Mouse (Mus musculus) heart, embryonic 10.5 days (tissue): ENCODE results near the gene Flot2. TPM values are rescaled to one million over a fixed set of nuclear protein-coding genes. Genes with fewer than 3 reads are reported as not detected.
A peak's percentile ranks its signal among the peaks of the same experiment; 100 is the strongest.

Source experiments
- DNase-seq: peaks from one replicate; pipeline ENCODE4 v3.0.0-alpha.2; 2017; ENCODE audit warnings: low spot score
- H3K27ac ChIP-seq: fragments of 300-500 bp; sonication (generic); 2 replicates; pipeline ENCODE4 v1.5.1; 2016; ENCODE audit warnings: mild to moderate bottlenecking
- H3K27me3 ChIP-seq: fragments of 300-500 bp; sonication (generic); 2 replicates; pipeline ENCODE4 v1.6.1; 2016; ENCODE audit warnings: mild to moderate bottlenecking; ENCODE audit not compliant: poor library complexity, insufficient read depth, severe bottlenecking
- H3K36me3 ChIP-seq: fragments of 300-500 bp; sonication (generic); 2 replicates; pipeline ENCODE4 v1.6.1; 2016; ENCODE audit warnings: mild to moderate bottlenecking, moderate library complexity
- H3K4me1 ChIP-seq: fragments of 300-500 bp; sonication (generic); 2 replicates; pipeline ENCODE4 v1.6.1; 2016; ENCODE audit warnings: mild to moderate bottlenecking
- H3K4me3 ChIP-seq: fragments of 300-500 bp; sonication (generic); 2 replicates; pipeline ENCODE4 v1.5.1; 2016; ENCODE audit warnings: mild to moderate bottlenecking, moderate library complexity
- H3K9me3 ChIP-seq: fragments of 300-500 bp; sonication (generic); 2 replicates; pipeline ENCODE4 v1.6.1; 2016; ENCODE audit warnings: mild to moderate bottlenecking, moderate library complexity
- WGBS: fragments of 180-500 bp; shearing (Covaris S2); methylation state at CpG from one replicate; pipeline ENCODE4 v1.1.7; 2016; 5-methylcytosine and 5-hydroxymethylcytosine counted together
- polyA plus RNA-seq: library from polyadenylated mRNA; unstranded; fragments of >200 nt; fragmentation: Nextera tagmentation; extraction: Ambion mirVana; gene quantifications from 2 replicates; pipeline ENCODE4 v1.2.1, GENCODE M21; 2016

Flot2 gene
- polyA plus RNA-seq = 72.0 and 81.4 TPM in 2 replicates

GRCm38 (mm10) chr11:78037831-78038752 lies at the start of gene Flot2:
Flot2 (plus strand) TSS chr11:78037931.
- 3% methylated on average over 55 of the region's 55 CpGs for WGBS
- DNase-seq = peak; percentile 88
- H3K27ac ChIP-seq = peak within 1 kb of the TSS; percentile 95
- H3K36me3 ChIP-seq = peaks cover 47% of the 10 kb centered on the region
- H3K27me3 ChIP-seq = no peaks in the 10 kb centered on the region
- peaks cover 24% of the 10 kb centered on the region for H3K4me1 ChIP-seq
- no peaks in the 10 kb centered on the region for H3K9me3 ChIP-seq
- peak within 1 kb of the TSS; percentile 95 for H3K4me3 ChIP-seq

- H3K4me3 ChIP-seq = no peak overlapping the region
- DNase-seq = no peak
- WGBS = 93% methylated on average over 13 of the region's 13 CpGs
- H3K9me3 ChIP-seq = no peaks in the 10 kb centered on the region
- H3K36me3 ChIP-seq = peaks cover 69% of the 10 kb centered on the region
- H3K27me3 ChIP-seq = no peaks in the 10 kb centered on the region
- no peak overlapping the region for H3K27ac ChIP-seq
- H3K4me1 ChIP-seq = peaks cover 16% of the 10 kb centered on the region; the same call in 1 of the 2 replicates
Measured at GRCm38 (mm10) chr11:77989071-77989690, 48.5 kb upstream of the Flot2 start.

- H3K4me1 ChIP-seq = no peaks in the 10 kb centered on the region
- H3K9me3 ChIP-seq = no peaks in the 10 kb centered on the region
- DNase-seq = no peak
- no peaks in the 10 kb centered on the region for H3K27me3 ChIP-seq
- H3K36me3 ChIP-seq = peaks cover 55% of the 10 kb centered on the region
- H3K27ac ChIP-seq = no peak overlapping the region
- no peak overlapping the region for H3K4me3 ChIP-seq
- 68% methylated on average over 1 of the region's 1 CpGs for WGBS
Measured at GRCm38 (mm10) chr11:77995556-77995955, 42.2 kb upstream of the Flot2 start.

GRCm38 (mm10) chr11:78006446-78006845 lies 31.3 kb upstream of the Flot2 start:
- Histone ChIP-seq H3K9me3 (no peaks in the 10 kb centered on the region), H3K27ac (peak overlapping the region; percentile 48; the same call in 1 of the 2 replicates), H3K27me3 (no peaks in the 10 kb centered on the region), H3K36me3 (peaks cover 79% of the 10 kb centered on the region), H3K4me3 (no peak overlapping the region), H3K4me1 (peaks cover 11% of the 10 kb centered on the region; the same call in 1 of the 2 replicates)
- DNase-seq = no peak
- 82% methylated on average over 5 of the region's 5 CpGs for WGBS

GRCm38 (mm10) chr11:78019676-78020075 lies 18.1 kb upstream of the Flot2 start:
- DNase-seq = peak; percentile 84
- no peak overlapping the region for H3K27ac ChIP-seq
- no peaks in the 10 kb centered on the region for H3K27me3 ChIP-seq
- 0 out of 2 replicates have a peak, but pooled peaks cover 11% of the 10 kb centered on the region for H3K4me1 ChIP-seq
- no peak overlapping the region for H3K4me3 ChIP-seq
- H3K36me3 ChIP-seq = peaks cover 94% of the 10 kb centered on the region
- no peaks in the 10 kb centered on the region for H3K9me3 ChIP-seq
- 18% methylated on average over 4 of the region's 4 CpGs for WGBS

- no peak overlapping the region for H3K4me3 ChIP-seq
- H3K27me3 ChIP-seq = no peaks in the 10 kb centered on the region
- WGBS = 83% methylated on average over 8 of the region's 8 CpGs
- H3K4me1 ChIP-seq = 0 out of 2 replicates have a peak, but pooled peaks cover 11% of the 10 kb centered on the region
- no peak overlapping the region for H3K27ac ChIP-seq
- H3K36me3 ChIP-seq = peaks cover 92% of the 10 kb centered on the region
- no peaks in the 10 kb centered on the region for H3K9me3 ChIP-seq
- no peak for DNase-seq
Measured at GRCm38 (mm10) chr11:78023607-78024006, 14.1 kb upstream of the Flot2 start.

GRCm38 (mm10) chr11:78029240-78029639 lies 8.5 kb upstream of the Flot2 start:
- Histone ChIP-seq H3K36me3 (peaks cover 59% of the 10 kb centered on the region), H3K9me3 (no peaks in the 10 kb centered on the region)
- WGBS = 82% methylated on average over 8 of the region's 8 CpGs

GRCm38 (mm10) chr11:78030600-78030999 lies 7.1 kb upstream of the Flot2 start:
- Histone ChIP-seq H3K27ac (no peak overlapping the region), H3K27me3 (no peaks in the 10 kb centered on the region), H3K36me3 (peaks cover 58% of the 10 kb centered on the region), H3K9me3 (no peaks in the 10 kb centered on the region), H3K4me3 (no peak overlapping the region), H3K4me1 (peaks cover 32% of the 10 kb centered on the region)
- 68% methylated on average over 2 of the region's 2 CpGs for WGBS
- DNase-seq = no peak

More at GRCm38 (mm10) chr11:78029240-78029639, 8.5 kb upstream of the Flot2 start:
- Histone ChIP-seq H3K4me1 (peaks cover 32% of the 10 kb centered on the region), H3K4me3 (no peak overlapping the region), H3K27ac (no peak overlapping the region), H3K27me3 (no peaks in the 10 kb centered on the region)
- DNase-seq = no peak

- peak overlapping the region; percentile 82 for H3K4me3 ChIP-seq
- peaks cover 50% of the 10 kb centered on the region for H3K36me3 ChIP-seq
- no peak for DNase-seq
- H3K4me1 ChIP-seq = peaks cover 32% of the 10 kb centered on the region
- no peaks in the 10 kb centered on the region for H3K9me3 ChIP-seq
- H3K27ac ChIP-seq = peak overlapping the region; percentile 93
- 37% methylated on average over 6 of the region's 6 CpGs for WGBS
- no peaks in the 10 kb centered on the region for H3K27me3 ChIP-seq
Measured at GRCm38 (mm10) chr11:78031389-78031788, 6.3 kb upstream of the Flot2 start.

- Histone ChIP-seq H3K36me3 (peaks cover 46% of the 10 kb centered on the region), H3K4me3 (peak within 1 kb of the TSS; percentile 82), H3K27ac (peak within 1 kb of the TSS; percentile 93), H3K9me3 (no peaks in the 10 kb centered on the region), H3K27me3 (no peaks in the 10 kb centered on the region), H3K4me1 (peaks cover 37% of the 10 kb centered on the region)
- WGBS = under 1% methylated on average over 96 of the region's 96 CpGs
- peak; percentile 98 for DNase-seq
Measured at GRCm38 (mm10) chr11:78031947-78032808, 5.6 kb upstream of the Flot2 start, which contains the start of gene Dhrs13. Dhrs13 (plus strand) TSS chr11:78032280.

- no peaks in the 10 kb centered on the region for H3K27me3 ChIP-seq
- DNase-seq = no peak
- H3K36me3 ChIP-seq = peaks cover 40% of the 10 kb centered on the region
- 22% methylated on average over 5 of the region's 5 CpGs for WGBS
- peak overlapping the region; percentile 82 for H3K4me3 ChIP-seq
- H3K9me3 ChIP-seq = no peaks in the 10 kb centered on the region
- peak overlapping the region; percentile 93 for H3K27ac ChIP-seq
- peaks cover 43% of the 10 kb centered on the region for H3K4me1 ChIP-seq
Measured at GRCm38 (mm10) chr11:78032809-78033195, 4.9 kb upstream of the Flot2 start.

GRCm38 (mm10) chr11:78033931-78034617 lies 3.7 kb upstream of the Flot2 start:
- Histone ChIP-seq H3K27me3 (no peaks in the 10 kb centered on the region), H3K36me3 (peaks cover 27% of the 10 kb centered on the region), H3K4me1 (peaks cover 52% of the 10 kb centered on the region), H3K4me3 (no peak overlapping the region), H3K27ac (no peak overlapping the region), H3K9me3 (no peaks in the 10 kb centered on the region)
- WGBS = 92% methylated on average over 23 of the region's 23 CpGs
- DNase-seq = peak; percentile 78
